Mouse (Mus musculus): ENCODE data around the gene Fam98b. TPM values are rescaled to one million over a fixed set of nuclear protein-coding genes. Genes with fewer than 3 reads are reported as not detected.

Fam98b gene
- polyA plus RNA-seq, 1 experiment: 7.2 TPM

DNA sequence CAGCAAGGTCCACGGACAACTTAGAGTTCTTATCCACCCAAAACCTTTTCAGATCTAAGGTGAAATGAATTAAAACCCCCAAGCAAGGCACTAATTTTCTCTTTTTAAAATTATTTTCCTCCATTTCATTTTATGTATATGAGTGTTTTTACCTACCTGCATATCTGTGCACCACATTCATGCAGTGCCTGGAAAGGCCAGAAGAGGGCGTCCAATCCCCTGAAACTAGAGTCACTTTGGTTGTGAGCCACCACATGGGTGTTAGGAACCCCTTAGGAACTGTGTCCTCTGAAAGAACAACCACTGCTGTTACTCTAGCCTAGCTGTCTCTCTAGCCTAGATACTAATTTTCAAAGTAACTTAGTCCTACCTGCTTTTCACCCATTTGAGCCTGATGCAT, 33.4 kb upstream of the Fam98b start:
- Histone ChIP-seq H3K4me1 (replicated peaks; ENCODE audit: control insufficient read depth, insufficient read depth, low read length) (no peaks in the 10 kb centered on the region), H3K27ac (ENCODE audit: control insufficient read depth, insufficient read depth, low read length) (no peak overlapping the region), H3K4me3 (ENCODE audit: control insufficient read depth, insufficient read depth, low read length) (no peak overlapping the region), H3K36me3 (ENCODE audit: control insufficient read depth, insufficient read depth, low read length) (no peaks in the 10 kb centered on the region), H3K27me3 (ENCODE audit: control insufficient read depth, insufficient read depth, low read length) (no peaks in the 10 kb centered on the region)
- peak; percentile 15 for DNase-seq
- no peak for TF ChIP-seq CTCF (IDR thresholded peaks at IDR 0.05; ENCODE audit: borderline replicate concordance, control insufficient read depth, extremely low read depth, insufficient read depth, low read length, poor library complexity)
- TF ChIP-seq POLR2A (IDR thresholded peaks at IDR 0.05; ENCODE audit: control insufficient read depth, extremely low read depth, insufficient read depth, low read length, poor library complexity): no peak
- 65% methylated on average over 2 of the region's 2 CpGs for WGBS

DNA sequence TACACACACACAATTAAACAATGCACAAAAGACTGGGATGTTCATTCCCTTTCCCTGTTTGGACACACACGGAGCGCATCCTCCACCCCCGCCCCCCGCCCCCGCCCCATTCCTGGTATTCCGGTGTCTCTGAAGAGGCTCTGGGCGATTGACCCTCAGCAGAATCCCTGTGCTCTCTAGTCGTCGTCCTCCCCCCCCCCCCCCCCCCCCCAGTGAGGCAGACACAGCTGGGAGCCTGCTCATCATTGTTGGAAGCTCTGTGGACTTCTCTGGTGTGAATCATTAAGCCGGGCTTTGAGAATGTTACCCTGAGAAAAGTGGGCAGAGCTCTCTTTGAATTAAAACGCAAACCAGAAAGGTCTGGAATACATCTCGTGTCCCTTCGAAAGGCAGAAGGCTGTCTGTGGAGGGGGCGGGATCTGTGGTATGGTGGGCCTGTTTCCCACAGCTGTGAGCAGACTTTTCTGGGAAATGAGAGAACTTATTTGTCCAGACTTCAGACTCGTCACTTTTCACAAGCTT, 31.8 kb upstream of the Fam98b start:
- Histone ChIP-seq H3K36me3 (ENCODE audit: control insufficient read depth, insufficient read depth, low read length) (no peaks in the 10 kb centered on the region), H3K4me1 (replicated peaks; ENCODE audit: control insufficient read depth, insufficient read depth, low read length) (no peaks in the 10 kb centered on the region), H3K27ac (ENCODE audit: control insufficient read depth, insufficient read depth, low read length) (no peak overlapping the region), H3K27me3 (ENCODE audit: control insufficient read depth, insufficient read depth, low read length) (no peaks in the 10 kb centered on the region), H3K4me3 (ENCODE audit: control insufficient read depth, insufficient read depth, low read length) (no peak overlapping the region)
- no peak for TF ChIP-seq CTCF (IDR thresholded peaks at IDR 0.05; ENCODE audit: borderline replicate concordance, control insufficient read depth, extremely low read depth, insufficient read depth, low read length, poor library complexity)
- TF ChIP-seq POLR2A (IDR thresholded peaks at IDR 0.05; ENCODE audit: control insufficient read depth, extremely low read depth, insufficient read depth, low read length, poor library complexity): no peak
- DNase-seq: no peak
- 56% methylated on average over 15 of the region's 15 CpGs for WGBS

DNA sequence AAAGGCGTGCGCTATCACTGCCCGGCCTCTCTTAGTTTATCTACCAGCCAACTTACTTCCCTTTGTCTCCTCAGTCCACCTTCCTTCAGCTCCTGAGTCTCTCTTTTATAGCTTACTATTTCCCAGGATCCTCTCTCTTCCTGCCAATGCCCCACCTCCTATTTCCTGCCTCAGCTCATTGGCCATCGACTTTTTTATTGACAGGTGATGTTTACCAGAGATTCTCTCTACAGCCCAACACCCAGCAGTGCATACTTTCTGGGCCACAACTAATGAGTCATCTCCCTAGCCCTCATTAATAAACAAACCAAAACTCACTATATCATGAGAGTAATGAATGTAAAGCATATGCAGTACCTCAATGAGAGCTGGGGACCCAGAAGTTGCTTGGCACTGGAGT, 30.0 kb upstream of the Fam98b start:
- Histone ChIP-seq H3K27me3 (ENCODE audit: control insufficient read depth, insufficient read depth, low read length) (no peaks in the 10 kb centered on the region), H3K36me3 (ENCODE audit: control insufficient read depth, insufficient read depth, low read length) (no peaks in the 10 kb centered on the region), H3K27ac (ENCODE audit: control insufficient read depth, insufficient read depth, low read length) (no peak overlapping the region), H3K4me3 (ENCODE audit: control insufficient read depth, insufficient read depth, low read length) (no peak overlapping the region), H3K4me1 (replicated peaks; ENCODE audit: control insufficient read depth, insufficient read depth, low read length) (no peaks in the 10 kb centered on the region)
- no peak for TF ChIP-seq POLR2A (IDR thresholded peaks at IDR 0.05; ENCODE audit: control insufficient read depth, extremely low read depth, insufficient read depth, low read length, poor library complexity)
- TF ChIP-seq CTCF (IDR thresholded peaks at IDR 0.05; ENCODE audit: borderline replicate concordance, control insufficient read depth, extremely low read depth, insufficient read depth, low read length, poor library complexity): no peak
- no peak for DNase-seq
- WGBS: 92% methylated on average over 4 of the region's 4 CpGs

DNA sequence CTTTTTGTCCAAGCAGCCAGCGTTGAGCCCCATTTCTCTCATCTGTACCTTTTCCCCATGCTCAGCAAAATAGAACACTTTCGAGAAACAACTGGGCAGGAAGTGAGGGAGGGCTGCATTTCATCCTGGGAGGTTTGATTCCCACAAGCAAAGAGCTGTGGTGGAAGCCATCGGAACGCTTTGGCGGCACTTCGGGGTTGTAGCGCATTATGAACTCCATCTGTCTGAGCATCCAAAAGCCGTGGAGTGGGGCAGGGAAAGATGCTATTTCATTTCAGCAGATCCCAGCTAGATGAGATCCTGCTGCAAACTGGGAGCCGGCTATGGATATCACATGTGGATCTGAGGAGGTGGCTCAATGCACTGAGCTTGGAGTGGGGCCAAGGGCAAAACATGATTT, 26.9 kb upstream of the Fam98b start:
- Histone ChIP-seq H3K27me3 (ENCODE audit: control insufficient read depth, insufficient read depth, low read length) (no peaks in the 10 kb centered on the region), H3K36me3 (ENCODE audit: control insufficient read depth, insufficient read depth, low read length) (no peaks in the 10 kb centered on the region), H3K4me1 (replicated peaks; ENCODE audit: control insufficient read depth, insufficient read depth, low read length) (no peaks in the 10 kb centered on the region), H3K27ac (ENCODE audit: control insufficient read depth, insufficient read depth, low read length) (no peak overlapping the region), H3K4me3 (ENCODE audit: control insufficient read depth, insufficient read depth, low read length) (no peak overlapping the region)
- 85% methylated on average over 9 of the region's 9 CpGs for WGBS
- TF ChIP-seq CTCF (IDR thresholded peaks at IDR 0.05; ENCODE audit: borderline replicate concordance, control insufficient read depth, extremely low read depth, insufficient read depth, low read length, poor library complexity): no peak
- no peak for TF ChIP-seq POLR2A (IDR thresholded peaks at IDR 0.05; ENCODE audit: control insufficient read depth, extremely low read depth, insufficient read depth, low read length, poor library complexity)
- DNase-seq: no peak

DNA sequence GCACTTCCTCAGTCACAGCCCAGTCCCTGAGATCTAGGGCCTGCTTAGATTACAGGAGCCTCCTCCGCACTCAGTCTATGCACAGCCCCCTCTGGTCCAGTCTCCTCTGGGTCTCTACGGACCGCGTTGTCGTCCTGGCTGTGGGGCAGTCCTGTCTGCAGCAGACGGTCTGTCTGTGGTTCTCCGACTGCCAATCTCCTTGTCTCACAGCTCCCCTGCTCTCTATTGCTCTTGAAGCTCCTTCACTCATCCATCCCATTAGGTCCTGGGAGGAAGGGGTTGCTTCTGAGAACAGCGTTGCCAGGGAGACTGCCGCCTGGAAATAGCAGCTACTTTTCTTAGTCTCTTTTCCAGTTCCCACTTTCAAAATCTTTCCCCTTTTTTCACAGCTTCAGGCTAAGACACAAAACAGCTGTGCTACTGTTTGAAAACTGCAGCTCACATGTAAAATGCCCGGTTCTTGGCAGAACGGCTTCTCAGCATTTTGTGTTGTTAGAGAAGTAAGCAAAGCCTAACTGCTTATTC, 20.9 kb upstream of the Fam98b start:
- no peak for TF ChIP-seq POLR2A (IDR thresholded peaks at IDR 0.05; ENCODE audit: control insufficient read depth, extremely low read depth, insufficient read depth, low read length, poor library complexity)
- TF ChIP-seq CTCF (IDR thresholded peaks at IDR 0.05; ENCODE audit: borderline replicate concordance, control insufficient read depth, extremely low read depth, insufficient read depth, low read length, poor library complexity): no peak
- no peaks in the 10 kb centered on the region for H3K36me3 ChIP-seq (ENCODE audit: control insufficient read depth, insufficient read depth, low read length)
- DNase-seq: no peak
- 87% methylated on average over 11 of the region's 11 CpGs for WGBS
- H3K4me3 ChIP-seq (ENCODE audit: control insufficient read depth, insufficient read depth, low read length): no peak overlapping the region
- no peaks in the 10 kb centered on the region for H3K4me1 ChIP-seq (replicated peaks; ENCODE audit: control insufficient read depth, insufficient read depth, low read length)
- no peak overlapping the region for H3K27ac ChIP-seq (ENCODE audit: control insufficient read depth, insufficient read depth, low read length)
- no peaks in the 10 kb centered on the region for H3K27me3 ChIP-seq (ENCODE audit: control insufficient read depth, insufficient read depth, low read length)

DNA sequence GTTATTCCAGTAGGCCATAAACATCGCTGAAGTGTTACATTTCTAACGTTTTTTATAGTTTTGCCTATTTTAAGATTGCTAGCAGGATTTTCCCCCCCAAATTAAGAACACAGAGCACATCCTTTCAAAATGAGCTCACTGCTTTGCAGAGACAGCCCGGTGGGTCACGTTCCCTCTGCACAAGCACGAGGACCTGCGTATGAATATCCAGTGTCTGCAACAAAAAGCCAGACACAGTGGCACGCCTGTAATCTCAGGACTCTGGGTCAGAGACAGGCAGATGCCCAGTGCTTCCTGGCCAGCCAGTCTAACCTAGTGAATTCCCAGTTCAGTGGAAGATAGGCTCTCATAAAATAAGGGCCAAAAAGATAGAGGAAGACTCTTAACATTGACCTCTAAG, 19.3 kb upstream of the Fam98b start:
- no peaks in the 10 kb centered on the region for H3K4me1 ChIP-seq (replicated peaks; ENCODE audit: control insufficient read depth, insufficient read depth, low read length)
- H3K4me3 ChIP-seq (ENCODE audit: control insufficient read depth, insufficient read depth, low read length): no peak overlapping the region
- no peaks in the 10 kb centered on the region for H3K27me3 ChIP-seq (ENCODE audit: control insufficient read depth, insufficient read depth, low read length)
- TF ChIP-seq POLR2A (IDR thresholded peaks at IDR 0.05; ENCODE audit: control insufficient read depth, extremely low read depth, insufficient read depth, low read length, poor library complexity) (no peak), CTCF (IDR thresholded peaks at IDR 0.05; ENCODE audit: borderline replicate concordance, control insufficient read depth, extremely low read depth, insufficient read depth, low read length, poor library complexity) (no peak)
- no peak overlapping the region for H3K27ac ChIP-seq (ENCODE audit: control insufficient read depth, insufficient read depth, low read length)
- no peaks in the 10 kb centered on the region for H3K36me3 ChIP-seq (ENCODE audit: control insufficient read depth, insufficient read depth, low read length)
- WGBS: 95% methylated on average over 7 of the region's 7 CpGs
- no peak for DNase-seq

DNA sequence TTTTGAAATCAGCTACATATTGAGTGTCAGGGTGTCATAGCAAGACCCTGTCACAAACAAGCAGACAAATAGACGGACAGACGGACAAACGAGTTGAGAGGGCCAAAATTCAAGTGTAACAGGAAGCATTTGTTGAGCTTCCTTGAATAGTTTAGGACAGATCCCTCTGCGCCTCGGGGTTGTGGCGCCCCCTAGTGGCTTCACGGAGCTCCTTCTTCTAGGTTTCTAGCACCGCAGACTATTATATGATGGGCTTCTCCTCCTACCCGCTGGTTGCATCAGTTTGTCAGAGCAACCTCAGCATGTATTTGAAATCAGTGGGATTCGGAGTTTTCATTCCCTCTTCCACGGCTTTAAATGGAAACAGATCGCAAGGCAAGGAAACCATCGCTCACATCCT, 18.3 kb upstream of the Fam98b start:
- no peaks in the 10 kb centered on the region for H3K4me1 ChIP-seq (replicated peaks; ENCODE audit: control insufficient read depth, insufficient read depth, low read length)
- no peaks in the 10 kb centered on the region for H3K36me3 ChIP-seq (ENCODE audit: control insufficient read depth, insufficient read depth, low read length)
- TF ChIP-seq POLR2A (IDR thresholded peaks at IDR 0.05; ENCODE audit: control insufficient read depth, extremely low read depth, insufficient read depth, low read length, poor library complexity) (no peak), CTCF (IDR thresholded peaks at IDR 0.05; ENCODE audit: borderline replicate concordance, control insufficient read depth, extremely low read depth, insufficient read depth, low read length, poor library complexity) (peak; percentile 69; the same call in 1 of the 2 replicates)
- no peak overlapping the region for H3K27ac ChIP-seq (ENCODE audit: control insufficient read depth, insufficient read depth, low read length)
- no peak overlapping the region for H3K4me3 ChIP-seq (ENCODE audit: control insufficient read depth, insufficient read depth, low read length)
- WGBS: 8% methylated on average over 13 of the region's 13 CpGs
- peak; percentile 65 for DNase-seq
- H3K27me3 ChIP-seq (ENCODE audit: control insufficient read depth, insufficient read depth, low read length): no peaks in the 10 kb centered on the region

Data from thymus, adult 2 months (tissue).